In the genomic region with DNA sequence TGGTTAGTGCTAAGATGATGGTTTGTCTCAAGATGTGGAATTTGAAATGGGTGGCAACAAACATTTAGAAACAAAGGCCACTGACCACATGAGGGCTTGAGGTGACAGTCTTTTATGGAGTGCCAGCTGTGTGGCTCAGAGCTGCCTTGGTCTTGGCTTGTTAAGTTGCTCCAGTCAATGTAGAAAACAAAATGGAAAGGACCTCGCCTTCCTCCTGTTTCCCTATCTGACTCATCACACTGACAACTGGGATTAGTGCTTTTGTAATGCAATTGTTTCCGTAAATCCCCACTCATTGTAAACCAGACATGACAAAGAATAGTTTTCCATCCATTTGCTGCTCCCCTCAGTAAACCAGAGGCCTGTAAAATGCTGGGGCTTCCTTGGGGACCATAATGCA, we compare ENCODE assay signal across 14 mouse cellular contexts.
"Had no signal": no experiment of that assay in that cellular context is flagged by ENCODE, and none has a peak within 500 bp of the region (broad histone marks: within the 10 kb centered on the region; RNA-seq: fewer than 3 reads in every experiment).

No protein-coding gene starts in this region.

- H3K4me3 ChIP-seq: layer of hippocampus, adult 2 months; limb, embryonic 13.5 days; midbrain, embryonic 12.5 days; neural tube, embryonic 12.5 days had no signal

- H3K27ac ChIP-seq: layer of hippocampus, adult 2 months; midbrain, embryonic 12.5 days; neural tube, embryonic 12.5 days; stomach, postnatal 0 days had no signal

- H3K9ac ChIP-seq: limb, embryonic 13.5 days; lung, embryonic 14.5 days; midbrain, embryonic 12.5 days; neural tube, embryonic 12.5 days had no signal

- H3K4me2 ChIP-seq: limb, embryonic 13.5 days; liver, embryonic 11.5 days; lung, embryonic 14.5 days; midbrain, embryonic 12.5 days; neural tube, embryonic 12.5 days had no signal

- H3K27me3 ChIP-seq: limb, embryonic 13.5 days; midbrain, embryonic 12.5 days; neural tube, embryonic 12.5 days had no signal

- DNase-seq: kidney, adult 18-20 months; kidney, postnatal 10 days; kidney, postnatal 4 days; lung, embryonic 14.5 days; lung, postnatal 10 days; lung, postnatal 4 days; retina, postnatal 1 day; thymus, postnatal 4 days had no signal

- H3K4me1 ChIP-seq: neural tube, embryonic 12.5 days had no signal

- H3K36me3 ChIP-seq: limb, embryonic 13.5 days; midbrain, embryonic 12.5 days; neural tube, embryonic 12.5 days had no signal

- H3K9me3 ChIP-seq: limb, embryonic 13.5 days; midbrain, embryonic 12.5 days; neural tube, embryonic 12.5 days had no signal
